Mouse (Mus musculus): ENCODE measurements around the gene Tbx6.

DNA sequence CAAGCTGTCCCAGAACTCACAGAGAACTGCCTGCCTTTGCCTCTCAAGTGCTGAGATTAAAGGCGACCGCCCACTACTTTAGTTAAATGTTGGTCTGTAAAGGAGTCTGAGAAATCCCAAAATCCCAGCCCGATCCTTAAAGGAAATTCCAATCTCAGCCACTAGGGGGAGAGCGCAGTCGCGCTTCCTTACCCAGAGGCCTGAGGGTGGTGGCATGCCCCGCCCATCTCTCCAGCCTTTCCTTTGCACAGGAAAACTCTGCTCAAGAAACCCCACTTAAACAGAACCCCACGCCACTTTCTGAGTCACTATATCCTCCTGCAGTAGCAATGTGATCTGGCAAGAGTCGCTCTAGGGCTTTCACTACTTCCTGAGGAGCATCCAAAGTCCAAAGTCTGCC lies 26.4 kb upstream of the Tbx6 start:
- TF ChIP-seq CTCF (IDR thresholded peaks at IDR 0.05) (peak; percentile 91), EP300 (IDR thresholded peaks at IDR 0.05) (no peak)
